Mouse (Mus musculus) T-helper 17 cell (primary cell): ENCODE data around the gene 3110082I17Rik.

Source experiments
- in situ Hi-C, 2 experiments: fragments of 300-600 bp; cut with MboI, MseI; formaldehyde crosslinking; loops; 1 replicate in 1 of 2; 2 replicates in 1 of 2; pipeline ENCODE4 v1.15.1; 2025; ENCODE audit warnings: high pct_unique_total_duplicates in 2 of 2

3110082I17Rik gene

GRCm38 (mm10) chr5:139397959-139398753 is 62.2 kb downstream of the 3110082I17Rik start:
- in situ Hi-C loops, result loop anchor here in 1 of 2 experiments (10.0 kb wide), 1 partner anchor 1427 kb away; no protein-coding TSS in a partner anchor

GRCm38 (mm10) chr5:139397359-139397916 is 62.9 kb downstream of the 3110082I17Rik start:
- in situ Hi-C loops, result loop anchor here in 1 of 2 experiments (10.0 kb wide), 1 partner anchor 1427 kb away; no protein-coding TSS in a partner anchor

GRCm38 (mm10) chr5:139395528-139395927 is 64.8 kb downstream of the 3110082I17Rik start:
- in situ Hi-C loops, result loop anchor here in 1 of 2 experiments (10.0 kb wide), 1 partner anchor 1429 kb away; no protein-coding TSS in a partner anchor

- in situ Hi-C loops, result loop anchor here in 1 of 2 experiments (10.0 kb wide), 1 partner anchor 1430 kb away; no protein-coding TSS in a partner anchor
These were observed 65.9 kb downstream of the 3110082I17Rik start for GRCm38 (mm10) chr5:139394399-139394798.

GRCm38 (mm10) chr5:139393197-139393588 is 67.1 kb downstream of the 3110082I17Rik start:
- in situ Hi-C loops, result loop anchor here in 1 of 2 experiments (10.0 kb wide), 1 partner anchor 1432 kb away; no protein-coding TSS in a partner anchor

GRCm38 (mm10) chr5:139392219-139393196 is 67.8 kb downstream of the 3110082I17Rik start:
- in situ Hi-C loops, result loop anchor here in 1 of 2 experiments (10.0 kb wide), 1 partner anchor 1432 kb away; no protein-coding TSS in a partner anchor

- in situ Hi-C loops, result loop anchor here in 1 of 2 experiments (10.0 kb wide), 1 partner anchor 1433 kb away; no protein-coding TSS in a partner anchor
These were observed 68.9 kb downstream of the 3110082I17Rik start for GRCm38 (mm10) chr5:139391309-139391990.

GRCm38 (mm10) chr5:139390324-139391119 is 69.8 kb downstream of the 3110082I17Rik start:
- in situ Hi-C loops, result loop anchor here in 1 of 2 experiments (10.0 kb wide), 1 partner anchor 1434 kb away; no protein-coding TSS in a partner anchor

- in situ Hi-C loops, result loop anchor here in 1 of 2 experiments (10.0 kb wide), 1 partner anchor 1435 kb away; no protein-coding TSS in a partner anchor
These were observed 70.7 kb downstream of the 3110082I17Rik start for GRCm38 (mm10) chr5:139389676-139390061.

GRCm38 (mm10) chr5:139388694-139389675 is 71.3 kb downstream of the 3110082I17Rik start:
- in situ Hi-C loops, result no loop called here

- in situ Hi-C loops, result no loop called here
These were observed 72.1 kb downstream of the 3110082I17Rik start for GRCm38 (mm10) chr5:139388195-139388570.

- in situ Hi-C loops, result no loop called here
These were observed 72.8 kb downstream of the 3110082I17Rik start for GRCm38 (mm10) chr5:139387329-139388194.

GRCm38 (mm10) chr5:139386047-139386446 is 74.3 kb downstream of the 3110082I17Rik start:
- in situ Hi-C loops, result no loop called here

- in situ Hi-C loops, result no loop called here
These were observed 75.8 kb downstream of the 3110082I17Rik start for GRCm38 (mm10) chr5:139384531-139384930.

GRCm38 (mm10) chr5:139383234-139383633 is 77.1 kb downstream of the 3110082I17Rik start:
- in situ Hi-C loops, result no loop called here

- in situ Hi-C loops, result no loop called here
These were observed 77.6 kb downstream of the 3110082I17Rik start for GRCm38 (mm10) chr5:139382760-139383159.
